Mouse (Mus musculus): ENCODE results near the gene Isg20.

Isg20 gene

DNA sequence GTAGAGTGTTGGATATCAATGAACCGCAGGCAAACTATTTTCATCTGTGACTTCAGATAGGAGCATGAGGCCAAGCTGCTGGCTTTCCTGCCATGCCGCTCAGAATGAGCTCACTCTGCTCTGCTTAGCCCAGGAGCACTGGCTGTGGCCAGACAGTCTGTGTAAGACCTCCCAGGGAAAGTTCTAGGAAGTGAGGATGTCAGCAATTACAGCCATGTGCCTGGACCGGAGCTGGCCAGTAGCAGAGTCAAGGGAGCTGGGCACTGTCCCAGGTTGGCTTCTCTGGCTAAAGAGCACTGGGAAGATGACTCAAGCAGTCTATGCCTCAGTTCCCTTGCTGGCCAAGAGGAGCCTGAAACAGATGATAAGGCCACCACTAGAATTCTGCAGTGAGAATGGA, 50.7 kb downstream of the Isg20 start:
- no peak for DNase-seq
